Mouse (Mus musculus) telencephalon, adult 2 months (tissue): ENCODE measurements at regions not wholly inside any gene's neighbourhood (a gene's known extent, or its start where the extent isn't known, plus 50 kb on each side); places are given as distances from the start of the nearest gene placed in this dataset.

Experiments
- DNase-seq: peaks from one replicate; pipeline ENCODE4 v3.0.0-alpha.2; 2011; ENCODE audit warnings: low read depth, low spot score

- no peak for DNase-seq
These were observed 107.8 kb downstream of the Btg1 start for GRCm38 (mm10) chr10:96724436-96725175.

DNA sequence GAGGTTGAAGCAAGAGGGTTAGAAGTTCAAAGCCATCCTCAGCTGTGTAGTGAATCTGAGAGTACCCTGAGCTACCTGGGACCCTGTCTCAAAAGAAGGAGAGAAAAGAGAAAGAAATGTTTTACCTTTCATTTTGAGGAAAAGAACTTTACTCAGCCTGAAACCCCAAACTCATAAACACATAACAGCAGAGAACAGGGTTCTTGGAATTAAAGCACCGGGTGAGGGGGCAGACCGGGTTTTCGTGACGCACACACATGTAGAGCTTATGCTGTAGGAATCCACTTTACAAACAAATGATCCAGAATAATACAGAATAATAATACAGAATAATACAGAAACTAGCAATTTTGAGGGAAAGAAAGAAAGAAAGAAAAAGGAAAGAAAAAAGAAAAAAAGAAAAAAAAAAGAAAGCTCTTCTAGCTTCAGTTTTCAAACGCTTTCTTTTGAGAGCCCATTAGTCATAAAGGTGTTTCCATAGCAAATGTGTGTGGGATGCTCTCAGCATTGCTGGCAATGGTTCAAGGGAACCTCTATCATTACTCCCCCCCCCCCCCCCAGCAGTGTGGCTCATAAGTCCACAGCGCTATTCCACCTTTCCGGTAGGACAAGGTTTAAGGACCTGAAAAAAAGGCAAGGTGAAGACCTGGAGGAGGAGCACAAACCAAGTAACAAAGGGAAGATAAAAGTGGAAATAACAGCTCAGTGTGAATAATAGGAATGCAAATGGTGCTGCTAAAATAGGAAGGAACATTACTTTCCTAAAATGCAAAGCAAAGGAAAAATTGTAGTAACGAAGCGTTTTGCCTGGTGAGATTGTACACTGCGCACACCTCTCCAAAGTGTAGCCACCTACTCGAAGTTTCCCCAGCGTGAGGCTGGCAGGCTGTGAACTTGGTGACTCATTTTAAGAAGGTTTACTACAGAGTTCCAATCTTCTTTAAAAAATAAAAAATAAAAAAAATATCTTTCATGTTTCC lies 110.3 kb downstream of the Btg1 start:
- peak; percentile 78 for DNase-seq

GRCm38 (mm10) chr10:96733581-96733980 lies 116.8 kb downstream of the Btg1 start:
- no peak for DNase-seq

DNA sequence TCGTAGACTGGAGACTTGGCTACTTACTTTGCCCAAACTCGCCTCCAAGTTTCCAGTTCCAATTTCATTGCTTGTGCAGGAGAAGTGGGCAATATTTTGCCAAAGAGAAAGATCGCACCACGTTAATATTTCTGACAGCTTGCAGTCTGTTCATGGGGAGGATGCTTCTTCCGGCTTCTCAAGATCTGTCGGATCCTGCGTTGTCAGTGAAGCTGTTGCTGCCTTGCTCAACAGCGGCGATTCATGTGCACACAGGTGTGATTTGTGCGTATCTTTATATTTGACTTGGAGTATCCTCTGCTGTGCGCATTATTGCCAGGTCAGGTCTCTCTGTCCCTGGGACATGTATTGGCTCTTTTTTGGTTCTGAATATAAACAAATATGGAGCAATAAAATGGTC lies 118.3 kb downstream of the Btg1 start:
- no peak for DNase-seq

GRCm38 (mm10) chr10:96735885-96736628 lies 119.3 kb downstream of the Btg1 start:
- DNase-seq: no peak

DNA sequence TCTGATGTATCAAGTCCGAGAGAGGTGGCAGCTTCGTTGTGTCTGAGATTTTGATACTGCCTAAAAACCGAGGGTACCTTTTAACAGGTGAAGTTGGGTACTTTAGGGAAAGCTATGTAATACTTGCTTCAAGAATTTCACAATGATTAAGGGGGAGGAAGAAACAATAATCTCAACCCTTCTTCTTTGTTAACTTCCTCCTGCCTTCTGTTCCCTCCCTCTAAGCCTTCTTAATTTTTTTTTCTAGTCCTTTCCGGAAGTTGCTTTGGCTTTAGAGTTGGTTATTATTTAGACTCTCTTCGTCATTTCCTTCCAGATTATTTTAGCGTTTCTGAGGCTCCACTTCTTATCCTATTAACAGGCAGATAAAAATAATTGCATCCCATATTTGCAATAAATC lies 121.2 kb downstream of the Btg1 start:
- DNase-seq: no peak

- DNase-seq: no peak
These were observed 121.8 kb downstream of the Btg1 start for GRCm38 (mm10) chr10:96738606-96739005.

- DNase-seq: no peak
These were observed 127.5 kb downstream of the Btg1 start for GRCm38 (mm10) chr10:96744167-96744777.

DNA sequence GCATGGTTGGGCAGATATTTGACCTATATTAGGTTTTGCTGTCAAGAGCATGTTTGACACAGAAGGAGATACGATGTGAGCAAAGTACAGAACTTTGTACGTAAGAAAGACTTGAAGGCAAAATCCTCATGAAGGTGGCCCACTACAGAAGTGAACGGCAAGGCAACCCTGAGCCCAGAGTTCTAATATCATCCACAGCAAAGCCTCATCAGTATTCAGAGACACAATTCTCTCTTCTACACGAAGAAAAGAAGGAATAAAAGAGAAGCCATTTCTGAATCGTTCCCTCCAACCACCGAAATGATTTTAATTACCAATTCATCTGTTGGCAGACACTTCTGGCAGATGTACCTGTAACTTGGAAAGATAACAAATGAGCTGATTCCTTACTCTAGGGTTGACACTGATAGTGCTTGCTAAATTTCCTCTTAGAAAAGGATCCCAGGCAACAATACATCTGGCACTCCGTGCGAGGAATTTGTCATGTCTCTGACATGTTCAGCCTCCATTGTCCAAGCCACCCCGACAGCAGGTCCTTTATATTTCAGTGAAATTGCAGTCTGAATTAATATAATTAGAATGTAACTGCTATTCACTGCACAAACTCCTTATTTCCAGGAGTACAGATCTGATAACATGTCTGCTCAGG lies 130.3 kb downstream of the Btg1 start:
- DNase-seq: no peak

DNA sequence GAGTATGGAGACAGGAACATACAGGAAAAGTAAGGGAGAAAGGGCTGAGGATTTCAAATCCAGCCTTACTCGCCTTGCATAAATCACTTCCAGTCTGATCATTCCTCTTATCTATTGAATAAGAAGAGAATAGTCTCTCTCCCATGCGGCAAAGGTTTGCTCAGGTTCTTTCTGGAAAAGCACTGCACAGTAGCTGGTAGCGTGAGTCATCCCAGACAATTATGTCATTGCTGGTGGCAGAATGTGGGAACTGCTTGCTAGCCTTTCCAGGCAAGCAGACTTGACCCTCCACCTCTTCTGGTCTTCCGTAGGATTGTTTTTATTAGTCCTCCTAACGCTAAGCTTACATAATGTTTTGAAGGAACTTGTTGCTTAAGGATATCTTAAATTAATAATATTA lies 134.1 kb downstream of the Btg1 start:
- DNase-seq: no peak

GRCm38 (mm10) chr10:96751580-96752264 lies 134.9 kb downstream of the Btg1 start:
- no peak for DNase-seq

DNA sequence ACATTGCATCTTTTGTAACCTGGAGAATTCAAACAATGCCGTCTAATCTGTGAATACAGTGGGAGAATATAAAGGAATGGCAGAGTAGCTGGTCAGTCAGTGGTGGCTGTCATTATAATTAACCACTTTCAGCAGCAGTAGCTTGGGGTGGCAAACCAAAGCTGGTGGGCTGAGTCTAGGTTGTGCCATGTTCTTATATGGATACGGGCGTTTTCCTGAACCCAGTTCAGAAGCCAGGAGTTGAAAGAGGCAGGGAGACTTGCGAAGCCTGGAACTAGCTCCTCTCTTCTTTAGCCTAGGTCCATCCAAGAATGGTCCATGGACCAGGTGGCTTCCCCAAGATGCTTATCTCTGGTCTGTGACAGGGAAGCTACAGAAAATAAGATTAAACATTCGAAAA lies 135.7 kb downstream of the Btg1 start:
- DNase-seq: no peak

GRCm38 (mm10) chr10:96753521-96753920 lies 136.7 kb downstream of the Btg1 start:
- DNase-seq: no peak

- DNase-seq: no peak
These were observed 138.9 kb downstream of the Btg1 start for GRCm38 (mm10) chr10:96755674-96756073.

GRCm38 (mm10) chr10:96756355-96757084 lies 139.7 kb downstream of the Btg1 start:
- no peak for DNase-seq

DNA sequence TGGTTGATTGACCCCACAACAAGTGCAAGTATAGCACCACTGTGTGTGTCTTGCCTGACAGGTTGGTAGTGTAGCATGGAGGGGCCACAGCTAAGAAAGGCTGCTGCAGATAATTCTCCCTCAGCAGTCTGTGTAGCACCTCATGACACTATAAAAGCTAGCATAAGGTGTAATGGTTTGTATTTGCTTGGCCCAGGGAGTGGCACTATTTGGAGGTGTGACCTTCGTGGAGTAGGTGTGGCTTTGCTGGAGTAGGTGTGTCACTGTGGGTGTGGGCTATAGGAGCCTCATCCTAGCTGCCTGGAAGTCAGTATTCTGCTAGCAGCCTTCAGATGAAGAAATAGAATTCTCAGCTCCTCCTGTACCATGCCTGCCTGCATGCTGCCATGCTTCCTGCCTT lies 140.5 kb downstream of the Btg1 start:
- no peak for DNase-seq

DNA sequence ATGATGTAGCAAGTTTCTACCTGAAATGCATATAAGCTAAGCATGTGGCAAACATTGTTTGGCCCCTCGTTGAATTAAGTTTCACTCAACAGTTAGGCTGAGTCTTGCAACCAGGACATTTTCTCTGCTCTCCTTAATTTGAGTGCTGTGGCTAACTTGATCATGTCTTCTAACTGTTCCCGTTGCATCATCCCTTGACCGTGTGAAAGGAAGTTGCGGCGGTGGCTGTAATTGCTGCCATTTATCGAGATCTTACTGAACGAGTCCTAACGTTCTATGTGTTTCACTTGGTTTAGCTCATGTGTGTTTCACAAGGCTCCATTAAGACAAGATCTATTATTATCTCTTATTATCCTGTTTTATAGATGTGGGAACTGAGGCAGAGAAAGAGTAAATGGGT lies 144.8 kb downstream of the Btg1 start:
- no peak for DNase-seq

GRCm38 (mm10) chr10:96765626-96766025 lies 148.8 kb downstream of the Btg1 start:
- no peak for DNase-seq

- DNase-seq: no peak
These were observed 161.4 kb downstream of the Btg1 start for GRCm38 (mm10) chr10:96778220-96778619.

DNA sequence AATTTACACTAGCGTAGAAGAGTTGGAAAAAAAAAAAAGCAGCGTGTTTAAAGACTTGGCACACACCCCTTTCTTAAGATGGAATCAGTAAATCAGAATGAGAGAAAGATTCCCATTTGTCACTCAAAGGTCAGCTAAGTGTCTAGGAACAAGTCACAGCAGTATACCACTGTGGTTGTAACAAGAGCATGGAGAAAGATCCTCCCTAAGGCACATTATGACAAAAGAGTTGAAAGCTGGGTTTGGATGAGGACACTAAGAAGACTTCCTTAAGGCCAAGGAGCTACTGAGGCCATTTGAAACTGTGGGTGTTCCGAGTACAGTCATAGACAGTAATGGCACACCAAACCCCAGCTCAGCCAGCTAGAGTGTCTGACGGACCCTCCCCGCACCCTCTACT lies 167.2 kb downstream of the Btg1 start:
- no peak for DNase-seq
